Mouse (Mus musculus): Measurements from ENCODE around the gene Sh3rf1.
A peak's percentile ranks its signal among the peaks of the same experiment; 100 is the strongest.

Sh3rf1 gene

DNA sequence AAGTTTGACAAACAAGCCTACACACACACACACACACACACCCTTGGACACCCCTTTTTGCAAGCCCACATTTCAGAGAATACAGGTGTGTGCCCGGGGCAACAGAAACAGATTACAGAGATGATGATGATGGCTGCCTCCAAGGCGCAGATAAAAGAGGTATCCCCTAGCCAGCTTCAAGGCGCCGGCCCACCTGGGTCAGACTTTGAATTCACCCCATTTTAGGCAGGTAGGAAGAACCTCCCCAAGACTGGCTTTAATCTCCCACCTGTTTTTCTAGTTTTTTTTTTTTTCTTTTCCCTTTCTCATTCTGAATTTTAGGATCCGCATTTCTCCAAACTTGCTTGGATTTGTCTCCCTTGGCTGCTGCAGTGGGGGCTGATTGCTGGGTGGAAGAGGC is 389 bp upstream of the Sh3rf1 start:
- DNase-seq (ENCODE audit: low spot score): no peak

DNA sequence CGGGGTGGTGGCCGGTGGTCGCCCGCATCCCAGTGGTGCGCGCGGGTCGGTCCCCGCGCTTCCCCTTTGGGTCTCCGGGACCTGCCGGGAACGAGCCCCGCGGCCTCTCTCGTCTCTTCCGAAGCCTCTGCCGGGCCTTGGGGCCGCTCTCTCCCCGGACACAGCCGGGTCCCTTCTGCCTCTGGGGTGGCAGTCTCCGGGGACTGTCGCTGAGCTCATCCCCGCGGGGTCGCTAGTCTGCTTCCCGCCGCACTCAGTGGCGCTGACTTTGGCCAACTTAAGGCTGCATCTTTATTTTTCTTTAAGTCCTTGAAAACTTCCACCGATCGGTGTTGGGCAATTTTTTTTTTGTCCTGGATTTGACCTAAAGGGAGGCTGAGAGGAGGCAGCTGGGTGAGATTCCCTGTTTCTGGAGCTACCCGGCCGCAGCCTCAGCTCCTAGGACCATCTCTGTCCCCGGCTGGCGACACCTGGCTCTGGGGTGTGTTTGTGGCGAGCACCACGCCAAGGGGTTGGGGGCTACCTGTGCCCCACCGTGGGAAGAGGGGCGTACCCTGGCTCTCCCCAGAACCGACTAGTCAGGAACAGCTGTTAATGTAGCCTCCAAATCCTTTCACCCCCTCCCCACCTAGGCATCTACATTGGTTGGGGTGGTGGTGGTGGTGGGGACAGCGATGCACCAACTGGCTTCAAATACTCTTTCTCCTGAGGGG is 864 bp downstream of the Sh3rf1 start:
- peak; percentile 34 for DNase-seq (ENCODE audit: low spot score)

DNA sequence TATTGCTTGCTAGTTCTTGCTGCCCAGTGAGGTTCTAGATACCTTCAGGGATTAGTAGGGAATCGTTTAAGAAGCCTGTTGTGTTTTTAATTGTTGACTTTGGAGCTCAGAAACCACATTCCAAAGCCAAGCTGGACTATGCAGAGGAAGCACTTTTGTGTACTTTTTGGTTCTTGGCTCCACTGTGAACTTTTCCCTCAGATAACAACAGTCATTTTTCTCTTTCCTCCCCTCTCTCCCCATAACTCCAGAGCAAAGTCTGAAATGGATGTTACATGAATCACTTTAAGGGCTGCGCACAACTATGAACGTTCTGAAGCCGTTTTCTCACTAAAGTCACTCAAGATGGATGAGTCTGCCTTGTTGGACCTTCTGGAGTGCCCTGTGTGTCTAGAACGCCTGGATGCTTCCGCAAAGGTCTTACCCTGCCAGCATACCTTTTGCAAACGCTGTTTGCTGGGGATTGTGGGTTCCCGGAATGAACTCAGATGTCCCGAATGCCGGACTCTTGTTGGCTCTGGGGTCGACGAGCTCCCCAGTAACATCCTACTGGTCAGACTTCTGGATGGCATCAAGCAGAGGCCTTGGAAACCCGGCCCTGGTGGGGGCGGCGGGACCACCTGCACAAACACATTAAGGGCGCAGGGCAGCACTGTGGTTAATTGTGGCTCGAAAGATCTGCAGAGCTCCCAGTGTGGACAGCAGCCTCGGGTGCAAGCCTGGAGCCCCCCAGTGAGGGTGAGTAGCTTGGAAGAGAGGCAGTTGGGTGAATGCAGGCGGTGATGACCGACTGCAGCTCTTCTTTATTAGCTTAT is 2.1 kb downstream of the Sh3rf1 start:
- peak; percentile 16 for DNase-seq (ENCODE audit: low spot score)

DNA sequence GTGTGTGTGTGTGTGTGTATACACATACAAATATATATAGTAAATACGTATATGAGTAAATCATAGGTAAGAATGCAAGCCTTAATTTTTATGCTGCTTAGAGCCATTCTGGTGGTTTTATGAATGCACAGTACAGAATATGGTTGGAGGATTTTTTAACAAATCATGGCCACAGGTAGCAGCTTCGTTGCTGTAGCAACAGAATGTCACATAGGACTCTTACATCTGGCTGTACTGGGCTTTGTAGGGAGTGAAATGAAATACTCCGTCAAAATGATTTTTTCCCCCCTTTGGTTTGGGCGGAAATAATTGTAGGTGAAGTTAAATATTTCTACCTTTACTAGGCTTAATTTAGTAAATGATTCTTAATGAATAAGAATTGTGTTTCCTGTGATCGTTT is 3.0 kb downstream of the Sh3rf1 start:
- no peak for DNase-seq (ENCODE audit: low spot score)

DNA sequence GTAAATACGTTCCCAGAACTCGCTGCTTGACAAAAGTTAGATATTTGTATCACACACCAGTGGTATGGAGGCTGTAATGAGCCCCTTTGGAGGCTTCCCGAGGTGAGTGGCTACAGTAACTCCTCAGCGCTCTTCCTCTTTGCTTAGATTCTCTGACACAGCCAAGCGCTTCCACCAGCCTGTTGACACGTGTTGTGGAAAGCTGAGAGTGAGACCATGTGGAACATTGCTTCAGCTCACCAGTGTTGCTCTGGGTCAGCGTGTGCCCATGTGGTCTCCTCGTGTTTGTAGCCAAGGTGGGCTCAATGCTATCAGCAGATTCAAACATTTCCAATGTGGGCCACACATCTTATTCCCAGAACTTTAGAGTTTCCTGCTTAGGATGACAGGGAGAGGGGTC is 5.0 kb downstream of the Sh3rf1 start:
- no peak for DNase-seq (ENCODE audit: low spot score)

DNA sequence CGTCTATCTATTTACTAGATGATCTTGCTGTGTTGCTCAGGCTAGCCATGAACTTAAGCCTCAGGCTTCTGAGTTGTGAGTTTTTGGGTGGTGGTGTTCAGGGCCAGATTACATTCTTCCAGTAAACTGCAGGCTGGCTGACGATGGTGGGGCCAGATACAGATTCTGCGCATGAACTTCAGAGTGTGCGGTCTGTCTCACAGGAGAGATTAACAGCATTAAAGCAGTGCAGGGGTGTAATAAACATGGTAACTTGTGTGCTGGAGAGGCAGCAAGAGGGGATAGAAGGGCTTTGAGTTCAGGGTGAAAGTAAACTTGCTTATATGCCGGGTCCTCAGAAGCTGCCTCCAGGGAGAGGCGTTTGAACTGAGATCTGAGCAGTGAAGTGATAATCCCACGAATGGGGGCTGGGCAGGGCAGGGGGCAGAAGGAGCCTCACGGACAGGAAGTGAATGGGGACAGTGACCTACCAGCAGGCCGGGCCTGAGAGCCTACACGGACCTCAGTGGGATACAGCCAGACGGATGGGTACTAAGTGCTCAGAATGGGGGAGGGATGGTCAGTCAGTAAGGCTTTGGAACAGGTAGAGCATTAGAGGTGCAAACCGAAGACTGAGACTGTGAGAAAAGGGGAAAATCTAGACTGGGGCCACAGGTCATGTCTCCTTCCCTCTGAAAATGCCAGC is 6.0 kb downstream of the Sh3rf1 start:
- DNase-seq (ENCODE audit: low spot score): no peak

DNA sequence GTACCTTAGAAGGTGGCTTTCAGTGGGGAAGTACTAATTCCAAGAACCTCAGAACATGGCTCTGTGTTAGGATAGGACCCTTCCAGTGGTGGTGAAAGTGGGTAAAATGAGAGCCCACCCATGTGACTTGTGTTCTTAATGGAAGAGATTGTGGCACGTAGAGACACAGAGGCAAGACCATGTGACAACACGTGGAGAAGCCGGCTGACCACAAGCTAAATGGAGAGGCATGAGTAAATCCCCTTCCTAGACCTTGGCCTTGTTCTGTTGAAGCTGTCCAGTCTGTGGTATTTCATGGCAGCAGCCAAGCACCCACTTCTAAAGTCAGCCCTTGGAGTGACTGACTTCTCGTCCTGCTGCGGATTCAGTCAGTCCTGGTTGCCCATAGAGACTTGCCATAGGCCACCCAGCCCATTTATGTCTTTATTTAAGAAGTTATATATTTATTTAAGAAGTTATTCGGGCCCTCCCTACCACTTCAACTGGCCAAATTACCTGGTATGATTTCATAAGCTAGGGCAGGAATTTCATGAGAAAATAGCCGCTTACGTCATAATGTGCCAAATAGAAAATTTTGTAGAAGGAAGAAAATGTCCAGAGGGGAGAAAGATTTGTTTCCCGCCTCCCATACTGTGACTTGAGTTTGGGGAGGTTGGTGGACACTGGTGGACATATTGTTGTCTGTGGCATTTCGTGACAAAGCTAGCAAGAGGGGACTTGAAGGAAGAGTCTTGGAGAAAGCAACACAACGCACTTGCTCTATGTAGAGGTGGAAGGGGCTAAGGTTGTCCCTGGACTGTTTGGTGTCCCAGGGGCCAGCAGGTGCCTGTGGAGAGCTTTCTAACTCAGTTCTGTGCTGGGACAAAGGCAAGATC is 7.4 kb downstream of the Sh3rf1 start:
- peak; percentile 26 for DNase-seq (ENCODE audit: low spot score)

DNA sequence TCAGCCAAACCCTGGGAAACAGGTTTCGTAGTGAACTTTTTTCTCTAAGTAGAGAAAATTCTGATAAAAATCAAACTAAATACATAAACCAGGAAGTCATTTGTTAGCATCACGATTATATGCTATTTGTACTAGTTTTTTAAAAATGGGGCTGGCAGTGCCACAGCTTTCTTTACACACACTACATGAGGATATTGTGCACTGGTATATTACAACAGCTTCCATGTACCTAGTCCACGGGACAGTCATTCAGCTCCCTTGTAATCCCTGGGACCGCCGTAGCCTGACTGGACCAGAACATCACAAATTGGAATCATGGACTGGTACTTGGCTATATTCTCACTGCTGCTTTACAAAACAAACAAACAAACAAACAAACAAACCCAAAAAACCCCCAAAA is 11.8 kb downstream of the Sh3rf1 start:
- DNase-seq (ENCODE audit: low spot score): no peak

DNA sequence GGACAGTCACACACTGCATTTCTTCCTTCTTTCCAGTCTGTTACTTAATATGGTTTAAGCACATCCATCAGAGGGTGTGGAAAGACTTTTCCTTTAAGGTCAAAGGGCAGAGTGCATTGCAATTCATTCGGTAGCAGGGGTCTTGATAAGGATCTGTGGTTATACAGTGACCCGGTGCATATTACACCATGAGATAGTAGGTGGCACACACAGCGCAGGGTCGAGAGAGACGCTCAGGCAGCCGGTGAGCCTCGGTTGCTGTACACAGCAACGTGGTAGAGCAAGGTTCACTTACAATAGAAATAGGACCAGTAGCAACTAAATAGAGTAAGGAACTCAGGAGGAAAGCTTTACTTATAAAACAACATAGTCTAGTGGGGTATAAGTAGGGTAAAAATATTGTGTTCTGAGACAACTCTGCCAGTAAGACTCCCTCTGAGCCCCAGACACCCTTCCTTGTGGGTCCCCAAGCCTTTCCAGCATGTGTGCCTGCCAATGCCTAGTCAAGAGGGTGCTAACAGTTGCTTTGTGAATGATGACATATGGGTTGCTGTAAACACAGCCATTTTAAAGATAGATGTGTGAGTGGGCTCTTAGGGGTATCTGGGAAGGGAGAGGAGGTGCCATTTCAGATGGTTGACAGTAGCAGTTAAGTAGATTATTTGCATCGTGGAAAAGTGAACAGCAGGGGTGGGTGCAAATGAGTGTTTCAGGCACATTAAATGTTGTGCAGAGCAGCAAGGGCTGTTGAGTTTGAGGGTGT is 13.0 kb downstream of the Sh3rf1 start:
- no peak for DNase-seq (ENCODE audit: low spot score)

DNA sequence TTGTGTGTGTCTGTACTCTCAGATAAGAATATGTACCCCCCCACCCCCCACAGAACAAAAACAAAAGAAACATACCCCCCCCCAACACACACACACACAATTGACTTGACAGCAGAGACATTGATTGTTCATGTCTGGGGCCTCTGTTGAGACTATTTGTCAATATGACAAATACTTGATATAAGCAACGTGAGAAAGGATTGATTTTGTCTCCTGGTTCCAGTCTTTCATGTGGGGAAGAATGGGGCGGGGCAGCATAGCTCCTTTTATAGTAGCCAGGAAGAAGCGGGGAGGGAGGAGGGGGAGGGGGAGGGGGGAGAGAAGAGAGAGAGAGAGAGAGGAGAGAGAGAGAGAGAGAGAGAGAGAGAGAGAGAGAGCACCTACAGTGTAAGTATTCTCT is 15.9 kb downstream of the Sh3rf1 start:
- DNase-seq (ENCODE audit: low spot score): no peak

DNA sequence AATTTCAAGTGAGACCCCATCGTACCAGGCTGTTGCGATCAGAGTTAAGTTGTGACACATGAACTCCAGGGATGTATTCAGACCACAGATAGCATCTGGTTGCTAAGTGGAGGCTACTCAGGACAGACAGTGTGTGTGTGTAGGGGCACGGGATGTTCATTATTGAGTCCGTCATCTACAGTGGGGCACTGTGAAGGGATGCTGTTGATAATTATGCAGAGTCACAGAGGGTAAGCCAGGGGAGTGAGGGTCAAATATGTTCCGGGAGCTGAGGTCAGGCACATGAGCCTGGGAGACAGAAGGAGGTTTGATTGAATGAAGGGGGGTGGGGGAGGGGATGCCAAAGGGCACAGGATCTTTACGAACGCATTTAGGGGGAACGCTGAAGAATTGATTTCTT is 17.6 kb downstream of the Sh3rf1 start:
- DNase-seq (ENCODE audit: low spot score): no peak

DNA sequence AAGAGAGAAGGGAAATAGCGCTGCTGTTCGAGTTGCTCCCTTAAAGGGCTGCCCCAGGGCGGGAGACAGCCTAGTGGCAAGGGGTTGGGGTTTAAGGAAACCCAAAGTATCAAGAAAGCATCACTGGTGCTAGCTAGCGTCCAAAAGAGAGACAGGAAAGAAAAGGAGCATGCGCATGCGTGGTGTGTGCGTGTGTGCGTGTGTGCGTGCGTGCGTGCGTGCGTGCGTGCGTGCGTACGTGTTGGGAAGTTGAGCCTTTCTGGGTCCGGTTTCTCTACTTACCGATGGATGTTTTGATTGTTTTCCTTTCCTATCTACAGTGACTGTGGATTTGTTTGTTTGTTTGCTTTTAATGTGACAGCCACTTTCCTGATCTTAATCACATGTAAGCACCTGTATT is 19.2 kb downstream of the Sh3rf1 start:
- DNase-seq (ENCODE audit: low spot score): no peak

DNA sequence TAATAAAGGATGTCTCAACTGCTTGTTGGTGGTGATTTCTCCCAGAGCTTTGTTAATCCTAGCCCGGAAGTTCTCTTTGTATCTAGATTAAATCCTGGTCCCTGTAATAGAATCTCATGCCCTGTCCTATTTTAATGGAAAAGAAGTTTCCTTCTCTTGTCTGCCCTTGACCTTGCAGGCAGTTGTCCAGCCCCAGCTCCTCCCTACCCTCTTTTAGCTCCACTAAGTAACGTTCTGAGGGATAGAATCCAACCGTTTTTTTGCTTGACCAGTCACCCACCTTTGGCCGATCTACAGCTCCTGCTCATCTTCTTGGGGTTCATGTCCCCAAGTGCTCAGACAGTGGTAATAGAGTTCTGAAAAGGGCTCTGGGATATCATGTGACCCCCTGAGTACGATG is 19.8 kb downstream of the Sh3rf1 start:
- no peak for DNase-seq (ENCODE audit: low spot score)

DNA sequence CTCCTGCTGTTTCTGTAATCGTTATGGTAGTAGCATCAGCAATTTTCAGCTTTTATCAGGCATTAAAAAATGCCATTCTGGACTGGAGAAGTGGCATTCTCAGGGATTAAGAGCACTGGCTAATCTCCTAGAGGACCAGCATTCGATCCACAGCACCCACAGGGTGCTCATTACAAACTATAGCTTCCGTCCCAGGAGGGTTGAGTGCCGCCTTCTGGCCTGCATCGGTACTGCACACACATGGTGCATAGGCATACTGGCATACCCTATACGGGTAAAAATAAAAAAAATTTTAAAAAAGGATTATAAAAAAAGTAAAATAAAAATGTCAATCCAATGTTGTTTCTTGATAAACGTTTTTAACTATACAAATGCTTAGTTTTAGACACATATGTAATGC is 20.5 kb downstream of the Sh3rf1 start:
- no peak for DNase-seq (ENCODE audit: low spot score)

DNA sequence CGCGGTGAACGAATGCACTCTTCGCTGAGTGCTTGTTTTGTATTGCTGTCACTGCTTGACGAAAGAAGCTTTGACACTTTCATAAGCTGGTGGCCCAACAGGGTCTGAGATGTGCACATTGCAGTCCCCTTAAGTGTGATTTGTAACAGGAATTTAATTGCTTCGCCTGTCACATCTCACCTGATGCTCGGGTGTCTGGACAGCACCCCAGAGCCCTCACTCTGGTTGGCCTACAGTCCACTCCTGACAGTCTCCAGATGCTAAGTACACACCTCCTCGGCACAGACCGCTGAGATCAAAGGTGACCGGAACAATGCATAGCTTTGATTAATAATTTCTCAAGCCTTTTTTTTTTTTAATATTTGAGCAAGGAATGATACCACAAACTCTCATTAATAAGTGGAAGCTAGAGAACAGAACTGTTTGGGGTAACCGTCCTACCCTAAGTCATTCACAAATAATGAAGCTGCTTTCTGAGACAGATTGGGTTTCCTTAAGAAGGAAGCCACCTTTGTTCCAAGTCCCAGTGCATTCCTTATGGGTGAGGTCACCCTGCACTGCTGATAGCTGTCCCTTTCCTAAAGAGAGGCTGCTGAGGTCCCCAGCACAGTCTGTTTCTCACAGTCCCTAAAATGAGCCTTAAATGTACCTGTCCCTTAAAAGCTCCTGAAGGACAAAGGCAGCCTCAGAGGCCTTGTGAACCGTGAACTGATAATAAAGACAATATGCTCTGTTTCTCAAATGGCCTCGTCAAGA is 23.8 kb downstream of the Sh3rf1 start:
- DNase-seq (ENCODE audit: low spot score): no peak

DNA sequence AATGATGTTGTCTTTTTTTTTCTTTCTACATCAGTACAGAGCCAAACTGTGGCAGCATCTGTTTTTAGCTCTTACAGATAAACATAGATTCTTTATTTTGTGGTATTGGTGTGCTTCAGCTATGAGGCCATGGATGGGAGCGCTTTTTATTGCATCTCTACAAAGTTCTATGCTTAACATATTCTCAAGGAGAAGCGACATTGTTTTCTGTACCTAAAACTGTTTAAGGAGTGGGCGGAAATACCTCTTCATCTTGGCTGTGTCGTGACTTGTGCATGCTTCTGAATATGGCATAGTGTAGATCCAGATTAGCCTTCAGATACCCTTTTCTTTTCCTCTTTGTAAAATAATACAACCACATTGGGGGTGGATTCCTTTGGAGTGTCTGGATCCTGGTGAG is 25.8 kb downstream of the Sh3rf1 start:
- no peak for DNase-seq (ENCODE audit: low spot score)

DNA sequence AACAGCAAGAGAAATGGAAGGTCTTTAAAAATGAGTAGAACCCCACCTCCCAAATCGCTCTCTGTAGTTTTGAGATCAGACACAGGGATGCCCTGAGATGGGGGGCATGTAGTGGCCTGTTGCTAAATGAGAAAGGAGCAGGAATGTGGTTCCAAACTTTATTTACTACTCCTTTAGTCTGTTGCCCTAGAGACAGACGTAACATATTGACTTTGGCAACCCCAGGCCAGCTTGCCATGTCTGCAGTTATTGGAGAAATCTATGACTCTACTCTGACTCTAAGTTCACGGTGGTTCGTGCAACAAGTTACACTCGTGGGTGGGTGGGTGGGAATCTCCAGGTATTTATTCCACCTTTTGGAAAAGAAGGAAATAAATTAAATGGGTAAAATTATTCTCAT is 30.5 kb downstream of the Sh3rf1 start:
- DNase-seq (ENCODE audit: low spot score): peak; percentile 41

DNA sequence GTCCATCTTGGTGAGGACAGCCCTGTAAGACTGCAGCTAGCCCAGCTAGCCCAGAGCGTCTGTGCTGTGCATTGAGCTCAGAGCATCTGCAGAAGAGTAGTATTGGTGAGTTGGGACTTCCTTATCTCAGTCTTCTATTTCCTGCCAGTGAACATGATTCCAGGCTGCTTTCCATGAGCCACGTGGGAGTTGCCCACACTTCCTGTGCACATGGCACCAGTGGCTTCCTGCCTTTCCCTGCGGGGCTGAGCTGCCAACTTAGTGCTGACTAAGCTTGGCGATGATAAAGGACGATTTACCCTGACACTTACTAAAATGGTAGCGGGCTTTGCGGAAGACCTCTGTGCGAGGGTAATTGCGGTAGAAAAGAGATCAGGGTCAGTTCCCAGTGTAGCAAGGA is 35.2 kb downstream of the Sh3rf1 start:
- peak; percentile 32 for DNase-seq (ENCODE audit: low spot score)

DNA sequence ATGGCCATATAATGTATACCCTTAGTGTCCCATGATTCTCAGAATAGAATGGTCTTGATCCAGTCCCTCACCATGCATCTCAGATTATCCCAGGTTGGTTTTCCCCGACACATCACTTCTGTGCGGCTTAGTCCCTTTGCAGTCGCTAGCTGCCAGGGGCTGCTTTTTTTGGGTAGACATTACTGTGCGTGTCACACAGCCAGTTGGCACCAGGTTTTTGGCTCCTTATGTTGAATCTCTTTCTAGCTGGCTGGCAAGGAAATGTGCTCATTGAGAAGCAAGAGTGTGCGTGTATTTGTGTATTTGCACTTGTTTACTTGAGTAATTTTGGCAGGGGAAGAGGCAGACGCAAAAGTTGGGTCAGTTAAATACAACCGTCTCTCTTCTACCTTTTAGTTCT is 35.9 kb downstream of the Sh3rf1 start:
- DNase-seq (ENCODE audit: low spot score): no peak

DNA sequence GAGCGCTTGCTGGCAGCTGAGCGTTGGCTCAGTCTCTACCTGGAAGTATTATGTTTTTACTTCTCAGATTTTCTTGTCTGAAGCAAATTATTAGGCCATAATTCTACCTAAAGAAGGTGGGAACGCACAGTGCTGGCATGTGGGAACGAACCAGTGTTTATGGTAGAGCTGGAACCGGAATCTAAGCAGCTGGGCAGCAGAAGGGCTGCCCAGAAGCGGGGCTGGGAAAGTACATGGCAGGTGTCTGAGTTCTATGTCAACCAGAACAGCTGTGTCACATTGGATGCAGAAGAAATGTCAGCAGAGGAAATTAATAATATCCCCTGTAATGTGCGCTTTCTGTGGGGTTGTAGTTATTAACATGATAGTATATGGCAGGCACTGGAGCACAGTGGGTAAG is 36.9 kb downstream of the Sh3rf1 start:
- DNase-seq (ENCODE audit: low spot score): no peak

DNA sequence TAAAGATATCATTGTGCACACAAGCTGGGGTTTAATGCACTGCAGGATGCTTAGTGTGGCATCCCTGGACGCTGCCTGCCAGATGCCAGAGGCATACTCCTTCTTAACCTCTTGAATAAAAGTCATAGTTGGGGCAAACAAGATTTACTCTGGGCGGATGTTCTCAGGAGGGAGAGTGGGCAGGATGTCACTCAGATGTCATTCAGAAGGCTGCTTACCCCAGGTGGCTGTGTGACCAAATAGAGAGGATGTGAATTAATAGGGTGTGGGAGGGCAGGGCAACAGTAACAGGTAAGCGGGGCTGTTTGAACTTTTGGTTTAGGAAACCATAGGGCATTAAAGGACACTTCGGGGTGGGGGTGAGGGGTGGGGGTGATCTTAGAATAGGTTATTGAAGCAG is 37.7 kb downstream of the Sh3rf1 start:
- DNase-seq (ENCODE audit: low spot score): no peak

All from lung, postnatal 25 days (tissue).